Mouse (Mus musculus): ENCODE data around the gene Fmod.

- TF ChIP-seq POLR2A (IDR thresholded peaks at IDR 0.05; ENCODE audit: low read depth, low read length), result no peak
- TF ChIP-seq CTCF (conservative IDR thresholded peaks at IDR 0.05; ENCODE audit: insufficient read depth, insufficient read length, low read depth, low read length), result no peak
Observed at GRCm38 (mm10) chr1:134075532-134075931, 38.5 kb downstream of the Fmod start.

Measured in kidney, adult 2 months (tissue).